Mouse (Mus musculus): Measurements from ENCODE around the gene Ajuba.

DNA sequence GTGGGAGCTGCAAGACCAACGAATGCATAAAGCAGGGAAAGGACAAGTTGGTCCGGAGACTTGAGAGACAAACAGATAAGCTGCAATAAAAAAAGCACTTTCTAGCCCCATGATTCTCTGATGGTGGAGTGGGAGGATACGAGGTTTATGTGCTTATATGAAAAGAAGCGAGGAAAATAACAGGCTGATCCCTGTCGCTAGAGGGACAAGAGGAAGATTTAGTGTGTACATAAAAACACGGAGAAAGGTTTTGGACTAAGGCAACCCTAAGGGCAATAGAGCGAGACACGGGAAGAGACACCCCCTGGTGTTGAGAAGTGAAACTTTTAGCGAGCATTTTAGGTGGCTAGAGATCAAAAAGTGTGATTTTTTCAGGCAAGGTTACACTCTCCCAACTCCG is 705 bp upstream of the Ajuba start:
- TF ChIP-seq CTCF (conservative IDR thresholded peaks at IDR 0.05; ENCODE audit: low read length) (peak; percentile 38), POU5F1 (IDR thresholded peaks at IDR 0.05; ENCODE audit: borderline replicate concordance, low read length) (no peak), NANOG (IDR thresholded peaks at IDR 0.05; ENCODE audit: borderline replicate concordance, low read length) (no peak)

All from E14TG2a.4 (cell line).